Mouse (Mus musculus): ENCODE data around the gene Ciapin1. TPM values are rescaled to one million over a fixed set of nuclear protein-coding genes. Genes with fewer than 3 reads are reported as not detected.

Ciapin1 gene
- total RNA-seq (2012; rRNA removed) = 102 and 122 TPM in 2 replicates
- polyA plus RNA-seq (2012; ENCODE audit: insufficient read depth in 1 of 2, insufficient read length in 2 of 2, low read depth in 1 of 2, low replicate concordance in 2 of 2, missing spikeins in 1 of 2) = 100 to 1,000 TPM in 1 of 2 experiments, not detected in 1; 263 TPM

DNA sequence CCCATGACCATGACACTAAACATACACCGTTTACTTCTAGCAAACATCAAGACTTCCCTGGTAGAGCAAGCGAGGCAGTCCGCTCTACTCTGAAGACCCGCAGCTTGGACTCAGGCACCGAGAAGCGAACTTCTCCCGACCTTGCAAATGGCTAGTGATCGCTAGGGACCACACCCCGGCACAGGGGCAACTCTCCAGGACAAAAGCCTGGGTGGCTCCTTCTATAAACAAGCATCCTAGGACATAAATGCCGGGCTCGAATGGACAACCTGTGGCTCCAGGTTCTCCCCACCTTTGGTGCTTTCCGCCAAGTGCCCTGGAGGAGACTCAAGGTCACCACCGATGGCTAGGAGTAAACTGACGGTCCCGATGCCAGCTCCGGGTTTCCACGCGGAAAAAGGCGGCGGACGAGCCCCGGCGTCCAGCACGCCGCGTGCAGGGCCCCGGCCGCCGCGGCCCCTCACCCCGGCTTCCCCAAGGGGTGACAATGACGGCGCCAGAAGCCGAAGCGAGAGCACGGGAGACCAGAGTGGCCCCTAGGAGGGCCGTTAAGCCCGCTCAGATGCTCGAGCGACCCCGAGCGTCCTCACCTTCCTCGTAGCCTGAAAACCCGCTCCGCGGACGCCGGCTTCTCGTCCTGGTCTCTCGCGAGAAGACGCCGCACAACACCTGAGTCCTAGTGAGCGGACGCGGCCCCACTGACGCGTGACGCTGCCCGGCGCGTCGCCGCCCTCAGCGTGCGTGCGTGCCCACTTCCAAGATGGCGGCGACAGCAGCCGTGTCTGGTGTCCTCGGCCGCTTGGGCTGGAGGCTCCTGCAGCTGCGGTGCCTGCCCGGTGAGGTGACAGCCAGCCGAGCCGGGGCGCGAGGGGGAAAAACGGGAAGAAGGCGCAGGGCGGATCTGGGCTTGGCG is at the start of gene Ciapin1, which contains the start of gene Coq9:
Gene Ciapin1, minus strand, starts transcription at position 697 of the 913 bp plus-strand sequence.
Gene Coq9, plus strand, starts transcription at position 660 of the 913 bp plus-strand sequence.
- Histone ChIP-seq H3K27me3 (ENCODE audit: control insufficient read depth in 1 of 2, insufficient read depth in 2 of 2, low read length in 2 of 2) (no peaks in the 10 kb centered on the region), H3K36me3 (ENCODE audit: control insufficient read depth in 1 of 2, insufficient read depth in 2 of 2, low read length in 2 of 2) (peaks cover 2 to 16% of the 10 kb centered on the region in 2 experiments; a peak in 2 of 4 replicates), H3K4me1 (ENCODE audit: control insufficient read depth in 1 of 2, insufficient read depth in 2 of 2, low read length in 2 of 2) (peaks cover 4 to 6% of the 10 kb centered on the region in 2 experiments), H3K9ac (ENCODE audit: control insufficient read depth, low read depth, low read length, poor library complexity, severe bottlenecking) (peak within 1 kb of the TSS; percentile 89), H3K4me3 (ENCODE audit: control insufficient read depth in 1 of 2, insufficient read depth in 1 of 2, low read depth in 2 of 2, low read length in 2 of 2) (peak within 1 kb of the TSS; percentile 81), H3K79me2 (ENCODE audit: control insufficient read depth, insufficient read depth, low read length, poor library complexity) (peaks cover 39% of the 10 kb centered on the region), H3K27ac (ENCODE audit: control insufficient read depth, low read depth, low read length) (peak within 1 kb of the TSS; percentile 75), H3K9me3 (replicated peaks; ENCODE audit: insufficient read depth, low read length) (no peaks in the 10 kb centered on the region)
- peak; percentile 97 for DNase-seq (ENCODE audit: low read depth, low spot score)
- TF ChIP-seq TBP (IDR thresholded peaks at IDR 0.05; ENCODE audit: low read depth, low read length) (peak; percentile 54; the same call in 1 of the 2 replicates), NELFE (IDR thresholded peaks at IDR 0.05; ENCODE audit: low read depth, low read length) (peak; percentile 90), GABPA (IDR thresholded peaks at IDR 0.05; ENCODE audit: low read depth, low read length) (no peak), TAL1 (IDR thresholded peaks at IDR 0.05; ENCODE audit: low read length) (no peak), BHLHE40 (IDR thresholded peaks at IDR 0.05; ENCODE audit: borderline replicate concordance, low read depth, low read length) (no peak), MYC (IDR thresholded peaks at IDR 0.05; ENCODE audit: low read depth, low read length) (no peak), USF1 (IDR thresholded peaks at IDR 0.05; ENCODE audit: low read depth, low read length) (peak; percentile 68; the same call in 1 of the 2 replicates), NRF1 (IDR thresholded peaks at IDR 0.05; ENCODE audit: insufficient read depth, low read depth, low read length, poor library complexity, severe bottlenecking) (peak; percentile 45; the same call in 1 of the 2 replicates), MYB (IDR thresholded peaks at IDR 0.05; ENCODE audit: low read depth, low read length) (no peak), HCFC1 (IDR thresholded peaks at IDR 0.05; ENCODE audit: low read depth, low read length) (peak; percentile 95), CHD1 (IDR thresholded peaks at IDR 0.05; ENCODE audit: low read depth, low read length) (0 out of 2 replicates have a peak, but pooled peaks have one; percentile 66), MAZ (IDR thresholded peaks at IDR 0.05; ENCODE audit: low read depth, low read length) (no peak), ETS1 (IDR thresholded peaks at IDR 0.05; ENCODE audit: low read depth, low read length) (no peak), EP300 (IDR thresholded peaks at IDR 0.05; ENCODE audit: low read depth in 1 of 2, low read length in 2 of 2) (no peak), CHD2 (IDR thresholded peaks at IDR 0.05; ENCODE audit: low read length) (peak; percentile 97), E2F4 (IDR thresholded peaks at IDR 0.05; ENCODE audit: borderline replicate concordance, low read depth, low read length) (no peak), ZMIZ1 (IDR thresholded peaks at IDR 0.05; ENCODE audit: low read depth, low read length) (peak; percentile 75), ELF1 (IDR thresholded peaks at IDR 0.05; ENCODE audit: low read depth, low read length) (peak; percentile 51; the same call in 1 of the 2 replicates), ZC3H11A (IDR thresholded peaks at IDR 0.05; ENCODE audit: low read depth, low read length) (no peak), MAFK (IDR thresholded peaks at IDR 0.05; ENCODE audit: borderline replicate concordance, low read depth, low read length) (no peak), POLR2A (IDR thresholded peaks at IDR 0.05; ENCODE audit: control insufficient read depth in 1 of 2, insufficient read depth in 1 of 2, low read depth in 1 of 2, low read length in 2 of 2, poor library complexity in 1 of 2) (peak; percentile 84 to 98; a peak in 3 of 4 replicates), USF2 (IDR thresholded peaks at IDR 0.05; ENCODE audit: borderline replicate concordance in 1 of 2, insufficient read depth in 1 of 2, low read depth in 1 of 2, low read length in 2 of 2) (no peak), ZKSCAN1 (IDR thresholded peaks at IDR 0.05; ENCODE audit: low read depth, low read length) (no peak), POLR2AphosphoS5 (IDR thresholded peaks at IDR 0.05; ENCODE audit: borderline replicate concordance, low read depth, low read length) (no peak), MXI1 (IDR thresholded peaks at IDR 0.05; ENCODE audit: low read depth, low read length) (peak; percentile 84; the same call in 1 of the 2 replicates), SIN3A (IDR thresholded peaks at IDR 0.05; ENCODE audit: low read length) (peak; percentile 83), POLR2AphosphoS2 (IDR thresholded peaks at IDR 0.05; ENCODE audit: low read length) (peak; percentile 88), JUND (IDR thresholded peaks at IDR 0.05; ENCODE audit: low read depth, low read length) (no peak), MEF2A (IDR thresholded peaks at IDR 0.05; ENCODE audit: extremely low read depth, insufficient replicate concordance, low read depth, low read length, poor library complexity, severe bottlenecking) (no peak), RAD21 (IDR thresholded peaks at IDR 0.05; ENCODE audit: low read depth, low read length) (no peak), MAX (IDR thresholded peaks at IDR 0.05; ENCODE audit: low read length) (peak; percentile 58), RCOR1 (IDR thresholded peaks at IDR 0.05; ENCODE audit: low read depth, low read length) (no peak), KAT2A (conservative IDR thresholded peaks at IDR 0.05; ENCODE audit: low read depth, low read length) (peak; percentile 77; the same call in 1 of the 2 replicates), UBTF (IDR thresholded peaks at IDR 0.05; ENCODE audit: borderline replicate concordance, insufficient read depth, low read depth, low read length) (peak; percentile 86; the same call in 1 of the 2 replicates)

All from MEL (cell line).